Mouse (Mus musculus): ENCODE results near the gene Muc5b.

DNA sequence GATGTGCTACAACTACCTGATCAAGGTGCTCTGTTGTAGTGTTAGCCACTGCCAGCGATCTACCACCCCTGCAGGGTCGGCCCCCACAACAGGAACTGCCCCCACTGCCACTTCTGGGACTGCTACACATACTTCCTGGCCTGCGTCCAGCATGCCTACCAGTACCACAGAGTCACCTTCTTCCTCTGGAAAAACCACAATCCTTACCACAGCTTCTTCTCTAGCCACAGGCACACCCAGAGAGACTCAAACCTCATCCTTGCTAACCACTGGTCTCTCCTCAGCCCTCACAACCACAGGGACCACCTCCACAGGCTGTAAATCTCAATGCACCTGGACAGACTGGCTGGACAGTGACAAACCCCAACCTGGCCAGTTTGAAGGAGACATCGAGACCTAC is 22.2 kb downstream of the Muc5b start:
- TF ChIP-seq CTCF (IDR thresholded peaks at IDR 0.05; ENCODE audit: extremely low read depth, insufficient read length, insufficient replicate concordance, low read depth, low read length) (no peak), POLR2A (IDR thresholded peaks at IDR 0.05; ENCODE audit: low read depth, low read length) (no peak)

Data from small intestine, adult 2 months (tissue).